Mouse (Mus musculus): ENCODE data around the gene Olfr138. TPM values are rescaled to one million over a fixed set of nuclear protein-coding genes. Genes with fewer than 3 reads are reported as not detected.

Olfr138 gene
- not detected in 2 replicates for polyA plus RNA-seq (2015; fragmentation: Nextera tagmentation; extraction: Ambion mirVana)

- DNase-seq (ENCODE audit: low spot score) (no peak), ATAC-seq (replicated peaks; ENCODE audit: low FRiP score, low read depth) (no peak)
- H3K9ac ChIP-seq (ENCODE audit: low read depth, low read length) = no peak within 1 kb of the TSS
- no peaks in the 10 kb centered on the region for H3K36me3 ChIP-seq (ENCODE audit: insufficient read depth, low read length)
- H3K9me3 ChIP-seq (replicated peaks; ENCODE audit: low read length) = no peaks in the 10 kb centered on the region
- no peaks in the 10 kb centered on the region for H3K4me1 ChIP-seq (replicated peaks; ENCODE audit: insufficient read depth, low read length)
- no peak for TF ChIP-seq CTCF (IDR thresholded peaks at IDR 0.05; ENCODE audit: low read depth)
- H3K4me3 ChIP-seq (replicated peaks; ENCODE audit: low read depth, low read length) = no peak within 1 kb of the TSS
- WGBS = 66% methylated on average over 1 of the region's 1 CpGs
- H3K27me3 ChIP-seq (ENCODE audit: insufficient read depth, low read length) = no peaks in the 10 kb centered on the region
- H3K27ac ChIP-seq = no peak within 1 kb of the TSS
- no peak within 1 kb of the TSS for H3K4me2 ChIP-seq (ENCODE audit: low read length)
Measured at GRCm38 (mm10) chr17:38260735-38261134, at the start of gene Olfr138. Olfr138 (plus strand) TSS chr17:38261035.

GRCm38 (mm10) chr17:38307470-38307869, 46.6 kb downstream of the Olfr138 start, which contains the start of gene Olfr137:
Olfr137 (minus strand) TSS chr17:38307570.
- no peak within 1 kb of the TSS for H3K4me3 ChIP-seq (replicated peaks; ENCODE audit: low read depth, low read length)
- TF ChIP-seq CTCF (IDR thresholded peaks at IDR 0.05; ENCODE audit: low read depth) = no peak
- no peak within 1 kb of the TSS for H3K4me2 ChIP-seq (ENCODE audit: low read length)
- no peak for DNase-seq (ENCODE audit: low spot score)
- H3K9me3 ChIP-seq (replicated peaks; ENCODE audit: low read length) = no peaks in the 10 kb centered on the region
- H3K36me3 ChIP-seq (ENCODE audit: insufficient read depth, low read length) = no peaks in the 10 kb centered on the region
- no peak for ATAC-seq (replicated peaks; ENCODE audit: low FRiP score, low read depth)
- no peak within 1 kb of the TSS for H3K27ac ChIP-seq
- no peaks in the 10 kb centered on the region for H3K4me1 ChIP-seq (replicated peaks; ENCODE audit: insufficient read depth, low read length)
- H3K9ac ChIP-seq (ENCODE audit: low read depth, low read length) = no peak within 1 kb of the TSS
- no peaks in the 10 kb centered on the region for H3K27me3 ChIP-seq (ENCODE audit: insufficient read depth, low read length)

Other genes starting within 250 kb of the Olfr138 start
- not detected in 2 replicates for gene Olfr129, start 201.0 kb upstream of the Olfr138 start, polyA plus RNA-seq (2015; fragmentation: Nextera tagmentation; extraction: Ambion mirVana)
- gene Olfr130, start 197.1 kb upstream of the Olfr138 start, polyA plus RNA-seq (2015; fragmentation: Nextera tagmentation; extraction: Ambion mirVana) = not detected in 2 replicates
- not detected in 2 replicates for gene Olfr131, start 172.3 kb upstream of the Olfr138 start, polyA plus RNA-seq (2015; fragmentation: Nextera tagmentation; extraction: Ambion mirVana)
- gene Olfr132, start 126.5 kb upstream of the Olfr138 start, polyA plus RNA-seq (2015; fragmentation: Nextera tagmentation; extraction: Ambion mirVana) = not detected in 2 replicates
- not detected in 2 replicates for gene Olfr133, start 115.8 kb upstream of the Olfr138 start, polyA plus RNA-seq (2015; fragmentation: Nextera tagmentation; extraction: Ambion mirVana)
- gene Olfr134, start 89.6 kb upstream of the Olfr138 start, polyA plus RNA-seq (2015; fragmentation: Nextera tagmentation; extraction: Ambion mirVana) = not detected in 2 replicates
- not detected in 2 replicates for gene Olfr135, start 56.7 kb upstream of the Olfr138 start, polyA plus RNA-seq (2015; fragmentation: Nextera tagmentation; extraction: Ambion mirVana)
- gene Olfr137, start 46.5 kb downstream of the Olfr138 start, polyA plus RNA-seq (2015; fragmentation: Nextera tagmentation; extraction: Ambion mirVana) = not detected in 2 replicates
- gene Olfr136, start 68.8 kb downstream of the Olfr138 start, polyA plus RNA-seq (2015; fragmentation: Nextera tagmentation; extraction: Ambion mirVana) = not detected in 2 replicates
- not detected in 2 replicates for gene Esp36, start 159.2 kb downstream of the Olfr138 start, polyA plus RNA-seq (2015; fragmentation: Nextera tagmentation; extraction: Ambion mirVana)

Data from kidney, postnatal 0 days (tissue).